Mouse (Mus musculus) lung, embryonic 16.5 days (tissue): ENCODE measurements at regions not wholly inside any gene's neighbourhood (a gene's known extent, or its start where the extent isn't known, plus 50 kb on each side); places are given as distances from the start of the nearest gene placed in this dataset.

Source experiments
- ATAC-seq: fragments of 200-750 bp; cut with Nextera tagmentation; 2 replicates; pipeline ENCODE4 v1.8.0; 2017; ENCODE audit warnings: low read depth, mild to moderate bottlenecking, moderate library complexity
- H3K27ac ChIP-seq: fragments of 300-500 bp; sonication (generic); 2 replicates; pipeline ENCODE4 v1.5.1; 2014; ENCODE audit warnings: mild to moderate bottlenecking, control low read depth, low read length
- H3K27me3 ChIP-seq: fragments of 300-500 bp; sonication (generic); 2 replicates; pipeline ENCODE4 v1.6.1; 2014; ENCODE audit warnings: low read depth, low read length, mixed read lengths; ENCODE audit not compliant: control insufficient read depth, insufficient read depth
- H3K36me3 ChIP-seq: fragments of 300-500 bp; sonication (generic); 2 replicates; pipeline ENCODE4 v1.6.1; 2014; ENCODE audit warnings: low read length; ENCODE audit not compliant: control insufficient read depth, insufficient read depth
- H3K4me1 ChIP-seq: fragments of 300-500 bp; sonication (generic); replicated peaks from 2 replicates; pipeline ENCODE4 v1.6.1; 2014; ENCODE audit warnings: low read length, mixed read lengths; ENCODE audit not compliant: control insufficient read depth, insufficient read depth
- H3K4me2 ChIP-seq: fragments of 300-500 bp; sonication (generic); 2 replicates; pipeline ENCODE4 v1.6.1; 2014; ENCODE audit warnings: low read depth, low read length, control low read depth
- H3K4me3 ChIP-seq: fragments of 300-500 bp; sonication (generic); 2 replicates; pipeline ENCODE4 v1.5.1; 2014; ENCODE audit warnings: mild to moderate bottlenecking, low read length, control low read depth
- H3K9ac ChIP-seq: fragments of 300-500 bp; sonication (generic); 2 replicates; pipeline ENCODE4 v1.6.1; 2014; ENCODE audit warnings: low read length, control low read depth
- H3K9me3 ChIP-seq: fragments of 300-500 bp; sonication (generic); 2 replicates; pipeline ENCODE4 v1.6.1; 2016; ENCODE audit warnings: low read length; ENCODE audit not compliant: control insufficient read depth
- WGBS: fragments of 180-500 bp; shearing (Covaris S2); extraction: QIAGEN DNeasy Blood & Tissue Kit; methylation state at CpG from one replicate; pipeline ENCODE4 v1.1.7; 2014; 5-methylcytosine and 5-hydroxymethylcytosine counted together

GRCm38 (mm10) chr2:53689223-53689880 lies 396.0 kb downstream of the Rprm start:
- H3K4me2 ChIP-seq = no peak overlapping the region
- H3K27me3 ChIP-seq = no peaks in the 10 kb centered on the region
- H3K36me3 ChIP-seq = no peaks in the 10 kb centered on the region
- no peaks in the 10 kb centered on the region for H3K4me1 ChIP-seq
- no peaks in the 10 kb centered on the region for H3K9me3 ChIP-seq
- ATAC-seq = no peak
- no peak overlapping the region for H3K27ac ChIP-seq
- WGBS = 31% methylated on average over 3 of the region's 3 CpGs
- no peak overlapping the region for H3K9ac ChIP-seq
- H3K4me3 ChIP-seq = no peak overlapping the region

GRCm38 (mm10) chr2:53691580-53692118 lies 393.7 kb downstream of the Rprm start:
- no peak overlapping the region for H3K4me2 ChIP-seq
- H3K4me3 ChIP-seq = no peak overlapping the region
- H3K36me3 ChIP-seq = no peaks in the 10 kb centered on the region
- H3K27ac ChIP-seq = no peak overlapping the region
- H3K9me3 ChIP-seq = no peaks in the 10 kb centered on the region
- no peaks in the 10 kb centered on the region for H3K27me3 ChIP-seq
- no peak for ATAC-seq
- no peak overlapping the region for H3K9ac ChIP-seq
- no peaks in the 10 kb centered on the region for H3K4me1 ChIP-seq
- WGBS = 74% methylated on average over 5 of the region's 5 CpGs

- H3K36me3 ChIP-seq = no peaks in the 10 kb centered on the region
- no peak for ATAC-seq
- H3K27ac ChIP-seq = no peak overlapping the region
- WGBS = 54% methylated on average over 3 of the region's 3 CpGs
- H3K4me1 ChIP-seq = no peaks in the 10 kb centered on the region
- H3K9me3 ChIP-seq = no peaks in the 10 kb centered on the region
- no peak overlapping the region for H3K9ac ChIP-seq
- no peak overlapping the region for H3K4me2 ChIP-seq
- H3K27me3 ChIP-seq = no peaks in the 10 kb centered on the region
- H3K4me3 ChIP-seq = no peak overlapping the region
These were observed 374.1 kb downstream of the Rprm start for GRCm38 (mm10) chr2:53711213-53711612.

GRCm38 (mm10) chr2:53713106-53713640 lies 372.2 kb downstream of the Rprm start:
- ATAC-seq = no peak
- 68% methylated on average over 7 of the region's 7 CpGs for WGBS
- H3K27ac ChIP-seq = no peak overlapping the region
- H3K9me3 ChIP-seq = no peaks in the 10 kb centered on the region
- H3K9ac ChIP-seq = no peak overlapping the region
- H3K4me1 ChIP-seq = no peaks in the 10 kb centered on the region
- H3K27me3 ChIP-seq = no peaks in the 10 kb centered on the region
- H3K4me2 ChIP-seq = no peak overlapping the region
- H3K4me3 ChIP-seq = no peak overlapping the region
- H3K36me3 ChIP-seq = no peaks in the 10 kb centered on the region

- Histone ChIP-seq H3K4me1 (no peaks in the 10 kb centered on the region), H3K4me3 (no peak overlapping the region), H3K36me3 (no peaks in the 10 kb centered on the region), H3K4me2 (no peak overlapping the region), H3K9me3 (no peaks in the 10 kb centered on the region), H3K9ac (no peak overlapping the region), H3K27ac (no peak overlapping the region), H3K27me3 (no peaks in the 10 kb centered on the region)
- WGBS = 51% methylated on average over 5 of the region's 5 CpGs
- no peak for ATAC-seq
These were observed 370.3 kb downstream of the Rprm start for GRCm38 (mm10) chr2:53715017-53715416.

- Histone ChIP-seq H3K36me3 (no peaks in the 10 kb centered on the region), H3K4me1 (no peaks in the 10 kb centered on the region), H3K4me3 (no peak overlapping the region), H3K9me3 (no peaks in the 10 kb centered on the region), H3K27me3 (no peaks in the 10 kb centered on the region), H3K27ac (no peak overlapping the region), H3K4me2 (no peak overlapping the region), H3K9ac (no peak overlapping the region)
- no peak for ATAC-seq
- WGBS = 83% methylated on average over 6 of the region's 6 CpGs
These were observed 362.1 kb downstream of the Rprm start for GRCm38 (mm10) chr2:53723231-53723630.

- Histone ChIP-seq H3K36me3 (no peaks in the 10 kb centered on the region), H3K4me1 (no peaks in the 10 kb centered on the region), H3K9ac (no peak overlapping the region), H3K4me3 (no peak overlapping the region), H3K27me3 (no peaks in the 10 kb centered on the region), H3K9me3 (no peaks in the 10 kb centered on the region), H3K4me2 (no peak overlapping the region), H3K27ac (no peak overlapping the region)
- ATAC-seq = no peak
These were observed 356.7 kb downstream of the Rprm start for GRCm38 (mm10) chr2:53728693-53729092.

GRCm38 (mm10) chr2:53730451-53730850 lies 354.9 kb downstream of the Rprm start:
- Histone ChIP-seq H3K9ac (no peak overlapping the region), H3K27me3 (no peaks in the 10 kb centered on the region), H3K4me2 (no peak overlapping the region), H3K27ac (no peak overlapping the region), H3K4me1 (no peaks in the 10 kb centered on the region), H3K36me3 (no peaks in the 10 kb centered on the region), H3K9me3 (no peaks in the 10 kb centered on the region), H3K4me3 (no peak overlapping the region)
- no peak for ATAC-seq
- 88% methylated on average over 2 of the region's 2 CpGs for WGBS

GRCm38 (mm10) chr2:53763486-53763885 lies 321.9 kb downstream of the Rprm start:
- Histone ChIP-seq H3K9ac (no peak overlapping the region), H3K4me2 (no peak overlapping the region), H3K27me3 (no peaks in the 10 kb centered on the region), H3K27ac (no peak overlapping the region), H3K4me3 (no peak overlapping the region), H3K9me3 (no peaks in the 10 kb centered on the region), H3K4me1 (no peaks in the 10 kb centered on the region), H3K36me3 (no peaks in the 10 kb centered on the region)
- ATAC-seq = no peak
- 91% methylated on average over 2 of the region's 2 CpGs for WGBS
